Mouse (Mus musculus): ENCODE measurements around the gene Vash1.

The Vash1 gene

DNA sequence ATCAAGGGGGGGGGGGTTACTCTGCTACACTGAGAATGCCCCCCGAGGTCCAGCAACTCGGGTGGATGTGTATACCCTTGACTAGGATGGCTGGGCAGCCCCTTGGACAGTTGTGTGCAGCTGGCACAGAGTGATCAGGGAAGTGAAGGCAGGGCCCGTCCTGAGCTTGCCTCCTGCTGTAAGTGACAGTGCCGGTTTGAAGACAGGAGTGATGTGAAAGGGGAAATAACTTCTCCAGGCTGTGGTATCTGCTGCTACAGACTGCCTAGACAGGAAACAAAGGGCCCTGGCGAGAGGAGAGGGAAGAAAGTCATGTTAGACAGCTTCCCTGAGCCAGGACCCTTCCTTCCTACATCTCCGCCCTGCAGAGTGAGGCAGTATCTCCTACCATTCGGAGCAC is 5.2 kb downstream of the Vash1 start:
- DNase-seq (ENCODE audit: low spot score): no peak

DNA sequence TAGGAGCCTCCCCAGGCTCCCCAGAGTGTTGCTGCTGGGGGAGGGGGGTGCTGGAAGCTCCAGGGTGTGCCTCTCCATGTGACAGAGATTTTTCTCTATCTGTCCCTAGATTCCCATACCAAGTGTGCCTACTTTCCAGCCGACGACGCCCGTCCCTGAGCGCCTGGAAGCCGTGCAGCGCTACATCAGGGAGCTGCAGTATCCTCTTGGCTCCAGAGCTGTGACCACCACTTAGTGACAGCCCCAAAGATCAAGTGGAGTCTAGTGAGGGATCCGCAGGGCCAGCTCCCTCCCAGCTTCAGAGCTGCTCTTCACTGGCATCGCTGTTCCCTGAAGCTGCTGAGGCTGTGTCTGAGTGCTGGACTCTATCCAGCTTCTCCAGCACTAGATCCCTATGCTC is 6.8 kb downstream of the Vash1 start:
- DNase-seq (ENCODE audit: low spot score): no peak

DNA sequence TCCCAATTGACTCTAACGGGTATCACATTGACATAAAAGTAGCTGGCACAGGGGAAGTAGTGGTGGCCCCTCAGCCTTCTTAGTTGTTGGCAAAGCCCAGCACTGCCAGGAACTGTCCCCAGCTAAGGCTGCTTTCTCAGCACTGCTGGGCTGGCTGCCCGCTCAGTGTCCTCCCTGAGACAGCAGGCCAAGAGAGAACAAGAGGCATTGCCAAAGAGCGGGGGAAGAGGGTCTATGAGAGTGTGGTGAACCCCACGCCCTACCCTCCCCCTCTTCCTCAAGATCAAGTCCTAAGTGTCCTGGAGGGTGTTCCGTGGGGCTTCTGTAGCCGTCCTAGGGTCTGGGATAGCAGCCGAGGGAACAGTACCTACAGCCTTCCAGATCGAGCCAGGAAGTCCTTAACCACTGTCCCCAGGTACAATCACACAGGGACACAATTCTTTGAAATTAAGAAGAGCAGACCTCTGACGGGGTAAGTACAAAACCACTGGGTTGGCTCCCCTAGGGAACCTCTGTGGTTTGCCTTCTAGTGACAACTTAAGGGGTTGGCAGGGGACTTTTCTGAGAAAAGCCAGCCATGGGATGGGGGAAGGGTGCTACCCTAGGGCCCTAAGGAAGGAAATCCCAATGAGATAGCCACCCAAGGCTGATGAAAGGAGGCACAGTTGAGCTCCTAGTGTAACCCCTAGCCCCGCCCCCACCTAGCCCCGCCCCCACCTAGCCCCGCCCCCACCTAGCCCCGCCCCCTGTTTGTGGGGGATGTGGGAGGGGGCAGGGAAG is 8.2 kb downstream of the Vash1 start:
- DNase-seq (ENCODE audit: low spot score): no peak

DNA sequence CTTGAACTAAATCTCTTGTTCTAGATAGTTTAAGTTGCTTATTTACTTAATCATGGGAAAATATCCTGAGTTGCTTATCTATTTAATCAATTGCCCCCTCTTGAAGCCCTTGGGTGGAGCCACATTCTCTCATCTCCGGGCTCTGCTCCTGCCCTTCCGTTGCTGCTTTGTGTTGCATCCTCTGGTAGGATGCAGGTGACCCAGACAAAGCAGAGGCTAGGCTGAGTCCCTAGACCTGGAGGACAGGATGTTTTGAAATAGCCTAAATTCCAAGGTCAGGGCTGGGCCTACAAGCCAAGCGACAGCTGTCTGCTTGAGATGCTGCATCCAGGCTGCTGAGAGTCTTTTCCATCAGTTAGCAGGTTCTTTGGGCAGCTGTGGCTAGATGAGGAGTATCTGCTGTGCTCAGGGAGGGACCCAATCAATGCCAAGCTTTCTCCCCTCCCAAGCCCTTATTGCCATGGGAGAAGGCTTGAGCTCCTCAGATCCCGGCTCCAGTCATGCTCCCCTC is 9.0 kb downstream of the Vash1 start:
- no peak for DNase-seq (ENCODE audit: low spot score)

DNA sequence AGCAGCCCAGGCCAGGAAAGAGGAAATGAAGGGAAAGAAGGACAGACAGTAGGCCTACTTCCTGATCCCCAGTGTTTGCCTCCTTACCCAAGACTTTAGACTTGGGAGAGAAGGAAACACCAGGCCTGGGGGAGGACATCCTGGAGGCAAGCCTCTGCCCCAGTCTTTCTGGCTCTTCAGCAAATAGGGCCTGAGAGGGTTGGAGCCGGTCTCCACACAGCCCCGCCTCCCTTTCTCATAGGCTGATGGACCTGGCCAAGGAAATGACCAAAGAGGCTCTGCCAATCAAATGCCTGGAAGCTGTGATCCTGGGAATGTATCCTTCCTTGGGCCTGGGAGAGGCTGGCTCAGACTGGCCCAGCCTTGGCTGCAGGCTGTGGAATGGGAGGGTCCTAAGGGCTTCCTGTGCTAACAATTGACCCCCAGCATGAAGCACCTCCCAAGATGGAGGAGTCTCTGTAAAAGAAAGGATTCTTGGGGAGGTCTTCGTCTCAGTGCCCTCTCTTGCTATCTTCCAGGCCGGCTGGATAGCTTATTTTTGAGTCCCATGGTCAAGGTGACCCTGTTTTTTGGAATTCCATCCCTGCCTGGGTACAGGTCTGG is 9.6 kb downstream of the Vash1 start:
- DNase-seq (ENCODE audit: low spot score): no peak

DNA sequence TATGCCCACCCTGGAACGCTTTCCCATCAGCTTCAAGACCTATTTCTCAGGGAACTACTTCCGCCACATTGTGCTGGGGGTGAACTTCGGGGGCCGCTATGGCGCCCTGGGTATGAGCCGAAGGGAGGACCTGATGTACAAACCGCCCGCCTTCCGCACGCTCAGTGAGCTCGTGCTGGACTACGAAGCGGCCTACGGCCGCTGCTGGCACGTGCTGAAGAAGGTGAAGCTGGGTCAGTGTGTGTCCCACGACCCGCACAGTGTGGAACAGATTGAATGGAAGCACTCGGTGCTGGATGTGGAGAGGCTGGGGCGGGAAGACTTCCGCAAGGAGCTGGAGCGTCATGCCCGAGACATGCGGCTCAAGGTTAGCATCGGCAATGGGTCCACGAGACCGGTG is 10.4 kb downstream of the Vash1 start:
- DNase-seq (ENCODE audit: low spot score): no peak

DNA sequence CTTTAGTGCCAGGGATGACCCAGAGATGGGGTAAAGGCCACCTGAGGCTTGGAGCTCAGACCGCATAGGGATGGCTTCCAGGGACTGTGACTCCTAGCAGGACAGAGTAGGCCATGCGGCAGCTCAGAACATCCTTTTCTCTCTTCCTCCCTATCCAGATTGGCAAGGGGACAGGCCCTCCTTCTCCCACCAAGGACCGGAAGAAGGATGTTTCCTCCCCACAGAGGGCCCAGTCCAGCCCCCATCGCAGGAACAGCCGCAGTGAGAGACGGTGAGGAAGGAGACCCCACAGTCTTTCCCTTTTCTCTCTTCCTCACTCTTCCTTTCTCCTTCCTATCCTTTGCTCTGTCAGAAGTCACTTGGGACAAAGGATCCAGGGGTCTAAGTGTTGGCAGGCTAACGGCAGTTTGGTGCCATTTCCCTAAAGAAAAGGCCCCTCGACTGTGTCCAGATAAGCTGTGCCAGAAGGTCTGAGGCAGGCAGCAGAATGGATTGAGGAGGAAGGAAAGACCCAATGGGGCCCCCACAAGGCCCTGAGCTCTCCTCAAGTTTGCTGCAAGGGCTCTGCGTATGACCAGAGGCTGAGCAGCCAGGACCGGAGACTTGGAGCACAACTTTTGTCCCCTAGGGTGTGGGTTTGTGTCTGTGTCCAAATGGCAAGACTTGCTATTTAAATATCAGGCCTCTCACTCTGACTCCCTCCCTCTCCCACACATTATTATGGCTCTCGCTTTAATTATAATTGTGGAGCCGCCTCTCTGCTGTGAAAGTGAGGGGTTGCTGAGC is 12.4 kb downstream of the Vash1 start:
- no peak for DNase-seq (ENCODE audit: low spot score)

DNA sequence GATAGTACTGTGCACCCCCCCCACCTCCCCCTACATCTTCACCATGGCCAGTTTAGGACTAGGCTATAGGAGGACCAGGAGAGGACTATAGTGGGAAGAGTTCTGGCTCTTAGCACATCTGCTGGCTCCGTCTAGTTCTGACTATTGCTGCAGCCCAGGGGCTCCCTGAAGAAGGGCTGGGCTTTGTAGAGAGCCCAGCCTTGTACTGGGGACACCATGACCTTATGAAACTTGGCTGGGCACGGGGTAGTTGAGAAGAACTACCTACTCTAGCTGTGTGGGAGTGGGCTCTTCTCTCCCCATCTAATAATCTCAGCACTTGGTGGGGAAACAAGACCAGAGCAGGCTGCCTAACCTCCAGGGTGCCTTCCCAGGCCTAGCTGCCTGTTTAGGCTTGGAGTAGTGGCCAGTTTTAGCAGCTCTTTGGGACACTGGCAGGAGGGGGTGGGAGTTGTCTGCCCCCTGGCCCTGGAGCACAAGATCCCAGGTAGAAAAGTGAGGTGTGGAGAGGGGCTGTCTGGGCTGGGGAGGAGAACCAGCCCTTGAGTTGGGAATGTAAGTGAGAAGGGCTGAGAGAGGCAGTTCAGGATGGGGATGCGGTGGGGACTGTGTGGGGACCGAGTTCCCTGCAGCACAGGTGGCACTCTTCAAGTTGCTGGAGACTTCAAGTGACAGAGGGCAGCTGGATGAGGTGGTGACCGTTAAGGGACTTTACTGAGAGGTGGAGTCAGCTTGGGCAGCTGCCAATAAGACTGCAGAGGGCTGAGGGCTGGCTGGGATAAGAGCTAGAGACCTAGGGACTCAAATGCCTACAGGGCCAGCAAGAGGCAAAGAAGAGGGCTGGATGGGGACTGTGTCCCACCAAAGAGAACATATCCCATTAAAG is 14.2 kb downstream of the Vash1 start:
- DNase-seq (ENCODE audit: low spot score): no peak

DNA sequence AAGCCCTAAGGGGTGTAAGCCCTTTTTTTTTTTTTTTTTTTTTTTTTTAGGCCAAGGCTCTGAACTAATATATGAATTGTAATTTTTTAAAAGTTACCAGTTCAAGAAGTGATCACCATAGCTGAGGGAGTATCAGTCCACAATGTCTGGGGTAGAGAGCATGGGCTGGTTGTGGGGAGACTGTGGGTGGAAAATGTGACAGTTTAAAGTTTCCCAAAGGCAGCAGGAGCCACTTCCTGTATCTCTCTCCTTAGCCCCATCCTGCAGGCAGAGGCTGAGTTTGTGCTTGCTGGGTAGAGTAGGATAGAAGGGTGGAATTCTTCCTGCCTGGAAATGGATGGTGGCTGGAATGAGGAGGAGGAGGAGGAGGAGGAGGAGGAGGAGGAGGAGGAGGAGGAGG is 14.9 kb downstream of the Vash1 start:
- no peak for DNase-seq (ENCODE audit: low spot score)

DNA sequence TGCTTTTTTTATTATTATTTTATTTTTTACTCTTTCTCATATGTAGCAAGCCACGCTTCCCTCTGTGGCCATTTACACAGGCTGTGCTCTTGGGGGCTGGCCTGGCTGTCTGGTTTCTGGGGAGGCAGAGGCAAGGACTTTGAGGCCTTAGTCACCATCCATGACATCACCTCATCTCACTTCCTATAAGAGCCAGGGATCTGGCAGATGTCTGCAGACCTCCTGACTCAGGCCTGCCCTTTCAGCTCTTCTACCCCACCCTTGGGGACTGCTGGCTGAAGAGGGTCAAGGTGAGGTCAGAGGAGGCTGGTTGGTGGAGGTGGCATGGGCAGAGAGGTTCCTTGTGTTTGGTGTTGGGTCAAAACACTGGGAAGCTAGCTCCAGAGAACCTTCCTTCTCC is 15.9 kb downstream of the Vash1 start:
- DNase-seq (ENCODE audit: low spot score): no peak

DNA sequence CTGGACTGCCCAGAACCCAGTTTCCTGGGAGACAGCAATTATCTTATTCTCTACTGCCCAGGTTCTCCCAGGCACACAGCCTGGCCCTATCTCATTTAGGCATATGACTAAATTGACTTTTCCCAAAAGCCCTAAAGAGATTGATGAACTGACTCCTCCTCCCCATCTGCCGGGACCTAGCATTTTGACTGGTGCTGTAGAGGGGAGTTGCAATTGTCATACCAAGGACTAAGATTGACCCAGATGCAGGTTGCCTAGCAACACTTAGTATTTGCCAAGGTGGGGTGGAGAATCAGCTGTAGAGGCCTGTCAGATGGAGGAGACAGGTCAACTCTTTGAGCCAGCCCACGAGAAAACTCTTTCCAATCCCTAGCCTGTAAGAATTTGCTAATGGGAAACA is 19.5 kb downstream of the Vash1 start:
- DNase-seq (ENCODE audit: low spot score): no peak

DNA sequence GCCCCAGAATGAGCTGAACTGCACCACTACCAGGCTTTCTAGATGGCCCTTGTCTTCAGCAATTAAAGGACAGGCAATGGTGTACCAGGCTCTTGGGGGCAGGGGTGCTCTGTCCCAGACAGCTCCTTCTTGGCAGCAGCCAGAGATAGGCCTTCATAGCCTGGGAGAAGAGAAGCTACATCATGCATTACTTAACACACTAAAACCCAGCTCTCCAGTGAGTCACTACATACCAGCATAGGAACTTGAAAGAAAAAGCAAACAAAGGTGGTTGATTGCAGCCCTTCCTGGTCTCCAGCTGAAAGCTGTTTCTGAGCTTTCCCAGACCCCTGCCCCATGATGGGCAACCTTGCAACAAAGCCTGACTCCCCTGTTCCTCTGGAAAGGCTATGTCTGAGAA is 20.0 kb downstream of the Vash1 start:
- DNase-seq (ENCODE audit: low spot score): no peak

DNA sequence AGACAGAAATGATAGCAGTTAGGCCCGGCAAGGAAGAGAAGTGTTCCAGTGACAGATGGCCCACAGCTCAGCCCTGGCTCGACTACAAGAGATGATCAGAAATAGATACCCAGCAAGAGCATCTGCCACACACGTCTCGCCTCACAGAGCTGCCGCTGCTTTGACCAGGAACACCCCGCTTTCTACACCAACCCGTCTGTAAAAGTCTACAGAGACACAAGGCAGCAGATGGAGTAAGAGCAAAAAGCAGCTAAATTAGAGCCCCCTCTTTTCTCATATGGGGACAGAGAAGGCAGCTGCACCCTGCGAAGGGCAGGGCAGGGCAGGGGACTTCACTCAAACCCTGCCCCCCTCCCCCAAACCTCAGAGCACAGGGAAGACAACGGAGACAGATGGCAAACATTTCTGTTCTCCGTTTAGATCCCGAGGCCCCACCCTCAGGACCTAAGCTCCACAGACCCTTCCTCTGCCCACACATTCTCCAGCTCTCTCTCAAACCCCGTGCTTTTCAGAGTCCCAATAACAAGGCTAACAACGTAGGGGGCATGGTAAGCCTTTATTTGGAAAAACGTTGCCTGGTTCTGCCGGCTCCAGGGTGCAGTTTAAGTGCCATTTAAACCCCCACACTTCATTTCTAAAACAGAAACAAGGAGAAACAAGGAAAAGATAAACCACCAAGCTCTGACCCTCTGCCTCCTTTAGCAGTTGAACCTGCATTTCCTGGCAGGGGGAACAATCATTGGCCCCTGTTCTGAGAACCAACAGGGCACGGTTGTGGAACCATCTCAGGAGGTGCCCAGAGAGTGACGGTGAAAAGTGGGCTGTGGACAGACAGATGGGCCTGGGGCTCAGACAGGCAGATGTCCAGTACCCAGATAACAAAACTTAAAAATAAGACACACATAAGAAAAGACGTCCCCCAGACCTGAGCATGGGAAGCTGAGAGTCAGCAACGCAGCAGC is 21.7 kb downstream of the Vash1 start:
- DNase-seq (ENCODE audit: low spot score): no peak

DNA sequence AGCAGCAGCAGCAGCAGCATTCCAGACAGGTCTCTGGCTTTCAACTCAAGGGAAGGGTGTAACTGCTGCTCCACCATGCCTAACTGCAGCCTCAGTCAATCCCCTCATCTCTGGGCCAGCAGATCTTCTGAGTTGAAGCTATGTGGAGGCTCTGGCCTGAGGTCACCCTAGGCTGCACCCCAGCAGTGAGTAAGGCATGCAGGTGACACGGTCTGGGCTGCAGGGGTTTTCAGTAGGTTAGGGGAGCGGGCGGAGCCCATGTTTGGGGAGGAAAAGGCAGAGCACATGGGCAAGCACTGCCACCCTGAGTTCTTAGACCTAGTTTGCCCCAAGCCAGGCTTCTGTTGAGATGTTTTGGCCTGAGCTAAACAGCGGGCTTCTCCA is 22.4 kb downstream of the Vash1 start:
- no peak for DNase-seq (ENCODE audit: low spot score)

DNA sequence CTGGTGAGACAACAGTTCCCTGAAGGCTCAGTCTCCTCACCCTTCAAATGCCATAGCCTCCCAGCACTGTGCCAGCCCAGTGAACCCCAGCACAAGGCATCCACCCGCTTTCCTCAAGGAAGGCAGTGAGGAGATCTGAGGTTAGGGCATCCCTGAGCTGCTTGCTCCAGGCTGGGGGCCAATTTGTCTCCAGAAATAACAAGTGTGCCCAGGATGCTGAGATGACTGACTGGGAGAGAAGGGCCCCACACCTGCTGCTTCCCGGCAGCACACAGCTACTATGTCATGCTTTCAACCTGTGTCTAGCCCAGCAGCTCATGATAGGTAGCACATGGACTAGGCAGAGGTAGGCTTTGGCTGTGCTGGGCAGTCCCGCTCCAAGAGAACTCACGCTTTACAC is 23.0 kb downstream of the Vash1 start:
- no peak for DNase-seq (ENCODE audit: low spot score)

DNA sequence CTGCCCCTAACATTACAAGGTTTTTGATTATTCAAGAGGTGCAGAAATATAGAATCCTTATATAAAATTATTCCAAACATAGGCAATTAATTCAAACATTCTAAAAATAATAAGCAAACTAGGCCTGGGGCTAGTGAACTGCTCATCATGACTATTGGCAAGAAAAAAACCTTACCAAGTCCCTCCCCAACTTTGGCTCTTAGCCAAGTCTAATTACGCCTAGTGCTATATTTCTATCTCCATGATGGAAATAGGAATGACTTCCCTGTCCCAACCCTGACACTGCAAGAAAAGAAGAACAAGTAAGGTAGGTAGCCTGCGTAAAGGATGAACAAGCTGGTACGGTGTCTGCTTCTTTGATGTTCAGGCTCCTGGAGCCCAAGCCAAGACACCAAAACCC is 24.2 kb downstream of the Vash1 start:
- DNase-seq (ENCODE audit: low spot score): no peak

DNA sequence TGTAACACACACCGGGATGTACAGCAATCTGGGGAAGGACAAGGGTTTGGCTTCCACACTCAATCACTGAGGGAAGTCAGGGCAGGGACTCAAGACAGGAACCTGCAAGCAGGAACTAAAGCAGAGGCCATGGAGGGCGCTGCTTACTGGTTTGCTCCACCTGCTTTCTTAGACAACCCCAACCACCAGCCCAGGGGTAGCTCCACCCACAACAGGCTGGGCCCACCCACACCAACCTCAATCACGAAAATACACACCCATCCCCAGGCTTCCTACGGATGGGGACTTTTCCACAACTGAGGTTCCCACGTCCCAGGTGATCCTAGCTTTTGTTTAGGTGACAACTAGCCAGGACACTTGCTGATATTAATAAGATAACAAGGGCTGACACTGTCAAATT is 27.3 kb downstream of the Vash1 start:
- no peak for DNase-seq (ENCODE audit: low spot score)

DNA sequence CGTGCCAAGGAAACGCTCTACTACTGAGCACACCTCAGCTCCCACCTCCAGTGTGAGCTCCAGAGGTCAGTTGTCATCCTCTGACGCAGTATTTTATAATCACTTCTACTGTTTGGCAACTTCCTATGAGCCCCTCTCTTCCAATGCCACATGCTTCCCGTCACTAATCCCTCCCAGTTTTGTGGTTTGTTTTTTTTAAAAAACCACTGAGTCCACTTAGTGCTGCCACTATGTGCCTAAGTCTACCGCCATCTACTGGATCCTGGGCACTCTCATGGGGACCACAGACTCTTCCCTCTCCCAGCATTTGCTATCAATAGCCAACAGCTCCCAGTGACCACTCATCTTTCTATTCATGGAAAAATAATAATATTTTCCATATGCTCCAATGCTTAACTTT is 35.5 kb downstream of the Vash1 start:
- DNase-seq (ENCODE audit: low spot score): no peak

DNA sequence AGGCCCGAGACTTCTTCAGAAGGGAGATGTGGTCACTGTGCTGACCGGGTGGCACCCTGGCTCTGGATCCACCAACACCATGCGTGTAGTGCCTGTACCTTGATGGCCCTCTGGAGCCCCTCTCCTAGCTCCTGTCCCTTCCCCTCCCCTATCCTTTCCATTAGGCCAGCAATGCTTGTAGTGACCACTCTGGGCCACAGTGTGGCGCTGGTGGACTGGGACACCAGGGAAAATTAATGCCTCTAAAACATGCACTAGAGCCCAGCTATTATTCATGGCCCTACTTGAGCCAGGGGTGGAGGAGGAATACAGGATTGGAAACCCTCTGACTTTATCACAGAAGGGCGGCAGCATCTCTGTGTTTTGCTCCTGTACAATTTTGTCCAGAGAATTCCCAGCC is 36.9 kb downstream of the Vash1 start:
- peak; percentile 37 for DNase-seq (ENCODE audit: low spot score)

DNA sequence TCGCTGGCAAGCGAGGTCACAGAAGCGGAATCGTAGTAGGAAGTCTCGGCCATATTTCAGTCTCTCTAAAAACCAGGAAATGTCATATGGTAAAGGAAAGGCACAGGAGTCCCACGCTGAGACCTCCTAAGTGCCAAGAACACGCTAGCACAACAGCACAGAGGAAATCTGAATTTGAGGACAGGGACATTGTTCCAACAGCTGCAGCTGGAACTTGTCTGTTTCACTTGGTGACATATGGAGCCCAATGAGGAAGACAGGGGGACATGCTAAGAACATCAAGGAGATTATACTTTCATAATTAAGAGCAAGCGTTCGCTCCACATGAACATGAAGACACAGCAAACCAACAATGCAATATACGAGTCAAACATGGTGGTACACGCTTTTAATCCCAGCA is 38.5 kb downstream of the Vash1 start:
- no peak for DNase-seq (ENCODE audit: low spot score)

All from c-Kit-positive CD71-positive TER-119-positive erythroid progenitor cells, embryonic 14.5 days (primary cell).